Mouse (Mus musculus): ENCODE data around the gene 4930469K13Rik.
A peak's percentile ranks its signal among the peaks of the same experiment; 100 is the strongest.

4930469K13Rik gene

GRCm38 (mm10) chr11:33992938-33993337 lies 105.4 kb downstream of the 4930469K13Rik start, which contains the start of gene Kcnip1:
Kcnip1 (minus strand) TSS chr11:33993152.
- no peak for DNase-seq (ENCODE audit: low read depth, low spot score)

DNA sequence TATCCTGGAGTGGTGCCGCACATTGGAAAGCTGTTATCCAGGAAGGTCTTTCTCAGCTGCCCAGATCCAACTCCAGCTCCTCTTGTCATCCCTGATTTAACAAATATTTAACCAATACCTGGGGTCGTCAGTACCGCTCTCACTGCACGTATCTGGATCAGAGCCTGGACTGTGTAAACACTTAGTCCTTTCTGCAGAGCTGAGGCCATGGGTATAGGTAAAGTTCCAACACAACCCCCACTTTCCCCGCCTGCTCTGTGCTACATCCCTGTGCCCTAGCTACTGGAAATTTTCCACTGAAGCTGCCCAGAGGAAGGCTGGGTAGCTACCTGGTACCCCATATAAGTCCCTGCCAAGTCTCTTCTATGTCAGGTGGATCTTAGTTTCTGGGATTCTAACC lies 108.4 kb downstream of the 4930469K13Rik start:
- DNase-seq (ENCODE audit: low read depth, low spot score): no peak

DNA sequence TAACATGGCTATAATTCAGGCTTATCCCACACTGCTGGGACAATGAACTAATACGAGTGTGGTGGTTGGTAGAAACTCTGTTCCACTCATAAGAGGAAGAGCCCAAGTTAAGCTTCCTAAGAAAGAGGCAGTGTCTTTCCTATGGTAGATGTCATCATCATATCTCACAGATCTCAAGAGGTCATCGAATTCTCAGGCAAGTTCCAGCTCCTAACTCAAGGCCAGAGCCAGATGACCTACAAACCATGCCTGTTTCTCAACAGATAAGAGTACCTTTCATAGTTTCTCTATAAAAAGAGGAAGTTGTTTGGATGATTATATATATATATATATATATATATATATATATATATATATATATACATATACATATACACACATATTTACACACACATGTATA lies 111.8 kb downstream of the 4930469K13Rik start:
- DNase-seq (ENCODE audit: low read depth, low spot score): no peak

- no peak for DNase-seq (ENCODE audit: low read depth, low spot score)
Observed at GRCm38 (mm10) chr11:33980146-33980545, 118.2 kb downstream of the 4930469K13Rik start.

DNA sequence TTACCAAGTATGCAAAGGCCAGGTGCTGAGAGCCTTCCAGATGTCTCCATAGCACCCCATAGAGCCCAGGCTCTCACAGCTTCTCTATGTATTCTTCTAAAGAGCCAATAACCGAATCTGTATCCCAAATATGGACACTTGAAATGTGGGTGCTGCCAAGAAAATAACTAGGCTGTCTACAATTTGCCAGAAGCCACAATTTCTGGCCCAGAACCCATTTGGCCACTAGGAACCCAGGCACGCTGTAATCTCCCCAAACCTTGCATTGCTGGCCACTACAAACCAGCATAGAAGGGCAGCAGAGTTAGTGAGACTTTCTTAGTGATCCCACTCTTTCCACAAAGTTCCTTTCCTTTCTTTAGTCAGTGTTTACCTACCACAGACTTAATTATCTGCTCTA lies 123.2 kb downstream of the 4930469K13Rik start:
- DNase-seq (ENCODE audit: low read depth, low spot score): no peak

DNA sequence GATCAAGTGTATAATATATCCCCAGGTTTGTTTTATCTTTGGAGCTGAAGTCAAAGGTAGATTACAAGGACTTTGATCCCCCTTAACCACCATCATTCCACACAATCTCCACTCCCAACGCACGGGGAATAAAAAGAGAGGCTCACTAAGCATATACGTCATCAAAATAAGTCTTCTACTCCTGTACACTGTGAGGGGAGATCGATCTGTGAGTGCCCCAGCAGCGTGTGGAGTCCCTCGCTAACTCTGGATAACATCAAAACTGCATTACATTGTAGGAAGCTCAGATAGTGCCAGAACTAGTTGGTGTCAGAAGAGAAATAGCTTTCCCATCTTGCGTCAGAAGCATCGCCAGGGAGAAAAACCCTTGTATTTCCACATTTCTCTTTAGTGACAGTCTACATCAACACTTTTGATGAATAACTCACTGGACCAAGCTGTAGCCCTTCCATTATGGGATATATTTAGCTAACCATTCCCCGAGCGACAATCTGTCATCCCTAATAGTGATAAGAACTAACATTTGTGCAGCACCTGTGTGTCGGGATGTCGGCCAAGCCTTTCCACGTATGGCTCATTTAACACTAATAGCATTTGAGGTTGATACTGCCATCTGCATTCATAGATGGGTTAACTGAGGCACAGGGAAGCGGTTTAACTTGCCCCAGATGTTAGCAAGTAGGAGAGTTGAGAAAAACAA lies 123.9 kb downstream of the 4930469K13Rik start:
- no peak for DNase-seq (ENCODE audit: low read depth, low spot score)

DNA sequence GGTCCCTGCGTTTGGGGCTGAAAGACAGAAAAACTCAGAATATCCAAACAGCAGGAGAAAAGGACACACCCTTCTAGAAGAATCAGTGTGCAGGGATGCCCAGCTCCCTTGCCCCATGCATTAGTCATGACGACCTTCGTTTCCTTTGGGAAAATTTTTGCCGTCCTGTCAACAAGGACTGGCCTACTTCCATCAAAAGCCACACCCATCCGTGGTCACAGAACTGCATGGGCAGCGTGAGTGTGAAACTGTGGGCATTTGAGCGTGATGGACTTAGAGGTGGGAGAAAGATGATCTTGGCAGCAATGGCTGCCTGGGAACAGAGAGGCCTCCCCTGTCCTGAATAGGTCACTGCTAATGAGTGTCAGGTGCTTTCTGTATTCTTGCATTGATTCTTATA lies 126.2 kb downstream of the 4930469K13Rik start:
- no peak for DNase-seq (ENCODE audit: low read depth, low spot score)

- no peak for DNase-seq (ENCODE audit: low read depth, low spot score)
Observed at GRCm38 (mm10) chr11:33969199-33969598, 129.2 kb downstream of the 4930469K13Rik start.

- DNase-seq (ENCODE audit: low read depth, low spot score): no peak
Observed at GRCm38 (mm10) chr11:33967708-33968107, 130.6 kb downstream of the 4930469K13Rik start.

DNA sequence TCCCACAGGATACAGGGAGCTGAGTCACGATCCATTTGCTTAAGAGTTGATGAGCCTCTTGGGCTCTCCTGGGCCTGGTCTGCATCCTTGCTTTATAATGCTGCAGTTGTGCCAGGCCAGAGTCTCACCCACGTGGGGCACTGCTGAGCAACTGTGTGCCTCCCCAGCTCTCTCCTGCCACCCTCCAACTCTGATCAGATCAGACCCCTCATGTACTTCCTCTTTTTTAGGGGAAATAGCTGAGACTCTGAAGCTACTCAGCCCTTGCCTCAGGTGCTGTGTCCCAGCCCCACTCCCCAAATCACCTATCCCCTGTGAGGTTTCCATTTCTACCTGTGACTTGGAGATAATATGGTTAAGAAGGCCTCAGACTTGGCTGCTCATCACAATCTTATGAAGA lies 133.0 kb downstream of the 4930469K13Rik start:
- no peak for DNase-seq (ENCODE audit: low read depth, low spot score)

GRCm38 (mm10) chr11:33962688-33963407 lies 135.5 kb downstream of the 4930469K13Rik start, which contains the start of gene Kcnmb1:
Kcnmb1 (plus strand) TSS chr11:33963013.
- DNase-seq (ENCODE audit: low read depth, low spot score): no peak

DNA sequence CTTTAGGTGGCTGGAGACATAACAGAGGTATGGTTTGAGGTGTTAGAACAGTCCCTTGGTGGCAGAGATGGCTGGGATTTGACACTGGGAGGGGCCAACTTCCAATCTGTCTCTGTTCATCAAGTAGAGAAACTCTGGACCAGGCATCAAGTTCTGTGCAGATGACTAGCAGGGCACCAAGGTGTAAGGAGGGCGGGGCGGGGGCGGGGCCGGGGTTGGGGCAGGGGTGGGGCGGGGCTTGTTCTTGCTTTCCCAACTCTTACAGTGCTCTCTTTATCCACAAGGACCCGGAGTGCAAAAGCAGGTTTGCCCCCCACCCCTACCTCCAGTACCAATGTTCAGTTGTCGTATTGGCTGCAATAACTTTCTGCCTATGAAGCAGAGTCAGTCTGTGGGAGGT lies 136.2 kb downstream of the 4930469K13Rik start:
- DNase-seq (ENCODE audit: low read depth, low spot score): no peak

GRCm38 (mm10) chr11:33958713-33959112 lies 139.6 kb downstream of the 4930469K13Rik start:
- DNase-seq (ENCODE audit: low read depth, low spot score): peak; percentile 67

DNA sequence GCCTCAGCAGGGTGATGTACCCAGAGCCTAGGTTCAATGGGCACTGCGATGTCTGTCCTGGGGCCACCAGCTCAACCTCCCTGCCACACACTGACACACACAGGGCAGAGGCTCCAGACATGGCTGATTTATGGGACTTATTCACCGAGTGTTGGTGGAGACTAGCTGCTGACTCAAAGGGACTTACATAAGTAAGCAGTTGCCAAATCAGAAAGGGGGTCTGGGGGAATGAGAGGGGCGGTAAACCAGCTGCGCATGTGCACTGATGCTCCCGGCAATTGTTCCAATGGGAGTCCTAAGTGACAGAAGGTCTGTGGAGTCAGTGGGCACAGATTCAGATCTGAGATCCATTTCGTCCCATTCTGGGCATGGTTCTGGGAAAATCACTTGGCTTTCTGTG lies 140.8 kb downstream of the 4930469K13Rik start:
- no peak for DNase-seq (ENCODE audit: low read depth, low spot score)

- DNase-seq (ENCODE audit: low read depth, low spot score): no peak
Observed at GRCm38 (mm10) chr11:33956623-33957022, 141.7 kb downstream of the 4930469K13Rik start.

- DNase-seq (ENCODE audit: low read depth, low spot score): no peak
Observed at GRCm38 (mm10) chr11:33955982-33956381, 142.4 kb downstream of the 4930469K13Rik start.

DNA sequence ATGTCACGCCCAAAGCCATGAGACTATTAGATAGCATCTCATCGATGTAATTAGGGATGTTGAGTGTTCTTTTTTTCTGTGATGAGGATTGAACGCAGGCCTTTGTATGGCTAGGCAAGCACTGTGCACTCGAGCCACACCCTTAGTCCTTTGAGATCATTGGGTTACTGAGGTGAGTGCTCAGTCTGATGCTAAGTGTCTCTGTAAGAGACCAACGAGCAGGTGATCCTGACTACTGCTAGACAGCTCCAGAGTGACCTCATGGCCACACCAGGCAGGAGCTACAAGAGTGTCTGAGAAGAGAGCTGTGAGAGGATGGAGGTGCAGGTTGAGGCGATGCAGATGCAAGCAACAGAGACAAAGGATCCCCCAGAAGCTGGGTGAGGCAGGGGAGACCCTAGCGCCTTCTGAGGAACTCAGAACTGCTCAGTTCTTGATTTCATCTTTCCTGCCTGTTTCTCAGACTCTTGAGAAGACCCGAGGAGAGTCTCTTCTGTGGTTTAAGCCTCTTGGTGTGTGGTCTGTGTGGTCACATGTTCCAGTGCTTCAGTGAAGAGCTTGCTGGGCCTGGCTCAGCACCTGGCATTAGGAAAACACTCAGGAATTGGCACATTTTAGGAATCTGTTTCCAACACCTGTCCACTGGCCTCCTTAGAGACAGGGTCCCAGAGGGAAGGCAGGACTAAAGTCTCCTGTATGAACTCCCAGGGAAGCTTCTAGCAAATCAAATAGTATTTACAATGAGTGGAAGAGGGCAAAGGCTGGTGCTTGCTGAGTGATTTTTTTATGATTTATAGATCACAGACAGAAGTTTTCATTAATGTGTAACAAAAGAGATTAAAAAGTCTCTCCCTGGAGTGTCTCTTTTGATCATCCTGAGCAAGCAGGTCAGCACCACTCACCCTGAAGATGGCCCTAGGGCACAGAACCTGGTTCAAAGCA lies 146.4 kb downstream of the 4930469K13Rik start:
- peak; percentile 10 for DNase-seq (ENCODE audit: low read depth, low spot score)

DNA sequence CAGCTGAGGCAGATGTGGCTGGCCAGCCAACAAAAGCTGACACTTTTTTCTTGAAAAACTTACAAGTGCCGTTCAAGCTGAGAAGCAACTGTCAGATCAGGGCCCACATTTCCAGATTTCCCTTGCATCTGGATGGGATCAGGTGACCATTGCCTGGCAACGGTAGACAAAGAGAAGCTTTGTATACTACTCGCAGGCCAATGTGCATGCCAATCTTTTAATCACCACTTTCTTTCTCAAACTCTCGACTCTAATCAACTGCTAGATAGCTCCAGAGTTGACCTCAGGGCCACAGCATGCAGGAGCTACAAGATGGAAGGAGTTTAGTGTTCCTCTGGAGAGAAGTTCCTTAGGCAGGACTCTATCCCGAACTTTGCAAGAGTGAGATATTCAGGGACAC lies 147.2 kb downstream of the 4930469K13Rik start:
- peak; percentile 8 for DNase-seq (ENCODE audit: low read depth, low spot score)

DNA sequence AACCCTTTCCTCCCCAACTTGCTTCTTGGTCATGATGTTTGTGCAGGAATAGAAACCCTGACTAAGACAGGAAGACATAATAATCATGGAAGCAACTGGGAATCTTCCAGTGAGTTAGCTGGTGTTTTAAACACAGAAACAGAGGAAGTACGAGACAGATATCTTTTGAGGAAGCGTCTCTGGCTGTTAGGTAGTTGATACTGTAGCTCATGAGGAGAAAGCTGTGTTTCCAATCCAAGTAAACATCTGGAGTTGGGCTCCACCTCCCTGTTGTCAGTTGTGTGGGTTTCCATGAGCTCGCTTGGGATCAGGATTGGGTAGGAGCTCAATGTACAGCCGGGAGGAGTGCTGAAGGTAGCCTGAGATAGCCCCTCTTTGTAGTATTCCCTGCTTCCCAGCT lies 151.9 kb downstream of the 4930469K13Rik start:
- DNase-seq (ENCODE audit: low read depth, low spot score): no peak

- peak; percentile 26 for DNase-seq (ENCODE audit: low read depth, low spot score)
Observed at GRCm38 (mm10) chr11:33944786-33945328, 153.5 kb downstream of the 4930469K13Rik start.

- DNase-seq (ENCODE audit: low read depth, low spot score): peak; percentile 67
Observed at GRCm38 (mm10) chr11:33944067-33944785, 154.1 kb downstream of the 4930469K13Rik start.
